Mouse (Mus musculus) megakaryocyte, embryonic 14.5 days (primary cell): Measurements from ENCODE around the gene Gm49405.

Experiments
- FLI1 ChIP-seq: IDR thresholded peaks from 2 replicates; pipeline ENCODE4 v1.6.1; 2012; ENCODE audit warnings: low read length, inconsistent platforms, mixed read lengths
- GATA1 ChIP-seq: IDR thresholded peaks from 3 replicates; pipeline ENCODE4 v1.6.1; 2012; ENCODE audit warnings: mixed read lengths, low read length, inconsistent platforms, borderline replicate concordance

GRCm38 (mm10) chr19:3995505-3995904 lies 4.9 kb upstream of the Gm49405 start:
- TF ChIP-seq GATA1 (no peak), FLI1 (no peak)
